Mouse (Mus musculus) MEL (cell line): ENCODE data around the gene Plekha3. TPM values are rescaled to one million over a fixed set of nuclear protein-coding genes. Genes with fewer than 3 reads are reported as not detected.

ENCODE experiments used
- DNase-seq: peaks from one replicate; pipeline ENCODE4 v3.0.0; 2011; ENCODE audit warnings: low read depth, low spot score
- H3K27ac ChIP-seq: 2 replicates; pipeline ENCODE4 v1.5.1; 2012; ENCODE audit warnings: low read depth, mild to moderate bottlenecking, control low read depth, low read length, moderate library complexity; ENCODE audit not compliant: control insufficient read depth
- H3K27me3 ChIP-seq, 2 experiments: fragments of 150-350 bp in 1 of 2; sonication (generic) in 1 of 2; 2 replicates each; pipeline ENCODE4 v1.6.1; 2012; ENCODE audit warnings: low read length in 2 of 2, mild to moderate bottlenecking in 2 of 2, improper control_type of control experiment in 1 of 2, moderate library complexity in 1 of 2; ENCODE audit not compliant: insufficient read depth in 2 of 2, control insufficient read depth in 1 of 2
- H3K36me3 ChIP-seq, 2 experiments: 2 replicates each; pipeline ENCODE4 v1.6.1; 2012 to 2014; ENCODE audit warnings: low read length in 2 of 2, improper control_type of control experiment in 1 of 2, inconsistent platforms in 1 of 2, mild to moderate bottlenecking in 1 of 2; ENCODE audit not compliant: insufficient read depth in 2 of 2, control insufficient read depth in 1 of 2
- H3K4me1 ChIP-seq, 2 experiments: fragments of 150-350 bp in 1 of 2; sonication (generic) in 1 of 2; 2 replicates each; pipeline ENCODE4 v1.6.1; 2012; ENCODE audit warnings: low read length in 2 of 2, improper control_type of control experiment in 1 of 2, mild to moderate bottlenecking in 1 of 2; ENCODE audit not compliant: insufficient read depth in 2 of 2, control insufficient read depth in 1 of 2
- H3K4me3 ChIP-seq, 2 experiments: fragments of 150-350 bp in 1 of 2; sonication (generic) in 1 of 2; 2 replicates each; pipeline ENCODE4 v1.5.1; 2012; ENCODE audit warnings: low read depth in 2 of 2, low read length in 2 of 2, mild to moderate bottlenecking in 2 of 2, moderate library complexity in 2 of 2, control low read depth in 1 of 2, improper control_type of control experiment in 1 of 2; ENCODE audit not compliant: control insufficient read depth in 1 of 2, insufficient read depth in 1 of 2
- H3K79me2 ChIP-seq: 2 replicates; pipeline ENCODE4 v1.6.1; 2012; ENCODE audit warnings: mild to moderate bottlenecking, low read length, moderate library complexity; ENCODE audit not compliant: control insufficient read depth, poor library complexity, insufficient read depth
- H3K9ac ChIP-seq: 2 replicates; pipeline ENCODE4 v1.6.1; 2012; ENCODE audit warnings: low read depth, mild to moderate bottlenecking, control low read depth, low read length, moderate library complexity; ENCODE audit not compliant: control insufficient read depth, poor library complexity, severe bottlenecking
- H3K9me3 ChIP-seq: fragments of 150-350 bp; sonication (generic); replicated peaks from 2 replicates; pipeline ENCODE4 v1.6.1; 2012; ENCODE audit warnings: mild to moderate bottlenecking, low read length, improper control_type of control experiment, moderate library complexity; ENCODE audit not compliant: insufficient read depth
- BHLHE40 ChIP-seq: IDR thresholded peaks from 2 replicates; pipeline ENCODE4 v1.6.1; 2012; ENCODE audit warnings: low read depth, mild to moderate bottlenecking, inconsistent platforms, low read length, improper control_type of control experiment, borderline replicate concordance
- CHD1 ChIP-seq: IDR thresholded peaks from 2 replicates; pipeline ENCODE4 v1.6.1; 2012; ENCODE audit warnings: low read depth, mild to moderate bottlenecking, inconsistent platforms, low read length, improper control_type of control experiment
- CTCF ChIP-seq, 3 experiments: IDR thresholded peaks in 2 of 3; conservative IDR thresholded peaks in 1 of 3; 2 replicates each; pipeline ENCODE4 v1.5.1; 2011 to 2012; ENCODE audit warnings: low read length in 3 of 3, low read depth in 2 of 3, mild to moderate bottlenecking in 2 of 3, improper control_type of control experiment in 1 of 3, inconsistent platforms in 1 of 3, mixed read lengths in 1 of 3, moderate library complexity in 1 of 3; ENCODE audit not compliant: control insufficient read depth in 1 of 3, insufficient read depth in 1 of 3, poor library complexity in 1 of 3, severe bottlenecking in 1 of 3
- E2F4 ChIP-seq: IDR thresholded peaks from 2 replicates; pipeline ENCODE4 v1.6.1; 2011; ENCODE audit warnings: low read depth, low read length, improper control_type of control experiment, borderline replicate concordance
- EP300 ChIP-seq, 2 experiments: IDR thresholded peaks; 2 replicates each; pipeline ENCODE4 v1.6.1; 2011; ENCODE audit warnings: improper control_type of control experiment in 2 of 2, low read length in 2 of 2, low read depth in 1 of 2, mild to moderate bottlenecking in 1 of 2
- GABPA ChIP-seq: IDR thresholded peaks from 2 replicates; pipeline ENCODE4 v1.6.1; 2012; ENCODE audit warnings: low read depth, mild to moderate bottlenecking, inconsistent platforms, low read length, improper control_type of control experiment, moderate library complexity
- GATA1 ChIP-seq: IDR thresholded peaks from 2 replicates; pipeline ENCODE4 v1.6.1; 2011; ENCODE audit warnings: low read depth, low read length, improper control_type of control experiment
- MAFK ChIP-seq: IDR thresholded peaks from 2 replicates; pipeline ENCODE4 v1.6.1; 2011; ENCODE audit warnings: low read depth, mild to moderate bottlenecking, low read length, improper control_type of control experiment, borderline replicate concordance
- MAX ChIP-seq: IDR thresholded peaks from 2 replicates; pipeline ENCODE4 v1.6.1; 2011; ENCODE audit warnings: low read length, improper control_type of control experiment
- MEF2A ChIP-seq: IDR thresholded peaks from 2 replicates; pipeline ENCODE4 v1.6.1; 2014; ENCODE audit warnings: low read depth, mild to moderate bottlenecking, inconsistent platforms, low read length, improper control_type of control experiment; ENCODE audit not compliant: poor library complexity, insufficient replicate concordance, severe bottlenecking; ENCODE audit errors: extremely low read depth
- MXI1 ChIP-seq: IDR thresholded peaks from 2 replicates; pipeline ENCODE4 v1.6.1; 2011; ENCODE audit warnings: mild to moderate bottlenecking, low read depth, low read length, improper control_type of control experiment
- MYC ChIP-seq: IDR thresholded peaks from 2 replicates; pipeline ENCODE4 v1.6.1; 2011; ENCODE audit warnings: low read depth, mild to moderate bottlenecking, low read length, improper control_type of control experiment, moderate library complexity
- POLR2AphosphoS2 ChIP-seq: IDR thresholded peaks from 2 replicates; pipeline ENCODE4 v1.6.1; 2011; ENCODE audit warnings: low read length, improper control_type of control experiment
- RAD21 ChIP-seq: IDR thresholded peaks from 2 replicates; pipeline ENCODE4 v1.6.1; 2011; ENCODE audit warnings: mild to moderate bottlenecking, low read depth, low read length, improper control_type of control experiment
- RCOR1 ChIP-seq: IDR thresholded peaks from 2 replicates; pipeline ENCODE4 v1.6.1; 2012; ENCODE audit warnings: low read depth, mild to moderate bottlenecking, inconsistent platforms, low read length, improper control_type of control experiment
- SMC3 ChIP-seq: IDR thresholded peaks from 2 replicates; pipeline ENCODE4 v1.6.1; 2011; ENCODE audit warnings: low read depth, low read length, improper control_type of control experiment
- TCF12 ChIP-seq: IDR thresholded peaks from 2 replicates; pipeline ENCODE4 v1.6.1; 2014; ENCODE audit warnings: low read depth, mild to moderate bottlenecking, inconsistent platforms, low read length, improper control_type of control experiment, moderate library complexity
- UBTF ChIP-seq: IDR thresholded peaks from 2 replicates; pipeline ENCODE4 v1.6.1; 2012; ENCODE audit warnings: low read depth, mild to moderate bottlenecking, inconsistent platforms, low read length, improper control_type of control experiment, moderate library complexity, borderline replicate concordance; ENCODE audit not compliant: insufficient read depth
- ZC3H11A ChIP-seq: IDR thresholded peaks from 2 replicates; pipeline ENCODE4 v1.6.1; 2012; ENCODE audit warnings: low read depth, mild to moderate bottlenecking, inconsistent platforms, low read length, improper control_type of control experiment
- ZMIZ1 ChIP-seq: IDR thresholded peaks from 2 replicates; pipeline ENCODE4 v1.6.1; 2012; ENCODE audit warnings: low read depth, mild to moderate bottlenecking, inconsistent platforms, low read length, improper control_type of control experiment, moderate library complexity
- ZNF384 ChIP-seq: IDR thresholded peaks from 2 replicates; pipeline ENCODE4 v1.6.1; 2012; ENCODE audit warnings: low read depth, mild to moderate bottlenecking, inconsistent platforms, low read length, improper control_type of control experiment
- polyA plus RNA-seq, 2 experiments: library from polyadenylated mRNA; stranded (reverse) in 1 of 2; unstranded in 1 of 2; fragments of >175 nt in 1 of 2; fragments of >200 nt in 1 of 2; gene quantifications; 2 replicates each; pipeline versions ENCODE4 v1.2.1 to v1.2.4; 2012; ENCODE audit warnings: low replicate concordance in 2 of 2, low read depth in 1 of 2; ENCODE audit not compliant: insufficient read length in 2 of 2, insufficient read depth in 1 of 2, missing spikeins in 1 of 2
- total RNA-seq: library from RNA; depleted of rRNA; stranded (reverse); fragments of 300-350 nt; gene quantifications from 2 replicates; pipeline ENCODE4 v1.2.3, GENCODE M21; 2012

The Plekha3 gene
- total and polyA plus RNA-seq, 3 experiments, result 20.5 to 23.4 TPM; not detected in 1

DNA sequence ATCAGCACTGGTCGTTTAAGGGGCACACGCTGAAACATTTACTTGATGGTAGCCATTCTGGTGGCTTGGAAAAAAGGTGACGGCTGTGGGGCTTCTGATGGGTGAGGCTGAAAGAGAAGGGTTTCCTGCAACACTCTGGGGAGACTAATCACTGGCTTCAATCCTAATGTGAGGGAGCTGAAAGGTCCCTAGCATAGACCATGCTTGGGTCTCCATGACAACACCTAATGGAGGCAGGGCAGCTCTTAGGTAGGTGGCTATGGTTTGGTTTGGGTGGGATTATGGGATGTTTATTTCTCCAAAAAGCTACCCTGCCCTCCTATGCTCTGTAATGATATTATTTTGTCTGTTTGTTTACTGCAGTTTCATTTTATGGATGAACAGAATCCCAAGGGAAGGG, 19.6 kb upstream of the Plekha3 start:
- no peaks in the 10 kb centered on the region for H3K27me3 ChIP-seq
- H3K27ac ChIP-seq, result no peak overlapping the region

DNA sequence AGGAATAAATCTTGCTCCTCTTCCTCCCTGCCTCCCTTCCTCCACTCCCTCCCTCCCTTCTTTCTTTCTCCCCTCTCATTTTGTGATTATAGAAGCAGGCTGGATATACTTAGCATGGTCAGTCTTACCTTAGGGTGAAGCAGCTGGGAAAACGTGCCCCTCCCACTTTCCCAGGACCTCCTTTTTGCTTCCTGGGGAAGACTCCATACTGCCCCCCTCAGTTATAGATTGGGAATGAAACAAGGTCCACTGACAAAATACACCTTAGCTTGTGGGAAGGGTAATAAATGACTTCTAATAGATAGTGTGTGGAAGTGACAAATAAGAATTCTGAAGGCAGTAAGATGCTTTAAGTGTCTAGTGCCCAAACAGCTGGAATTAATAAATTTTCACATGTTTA, 19.1 kb upstream of the Plekha3 start:
- Histone ChIP-seq H3K79me2 (no peaks in the 10 kb centered on the region), H3K27ac (no peak overlapping the region), H3K4me1 (no peaks in the 10 kb centered on the region), H3K9me3 (no peaks in the 10 kb centered on the region), H3K36me3 (no peaks in the 10 kb centered on the region), H3K27me3 (no peaks in the 10 kb centered on the region), H3K4me3 (no peak overlapping the region), H3K9ac (no peak overlapping the region)
- DNase-seq, result peak; percentile 42
- TF ChIP-seq CTCF (IDR thresholded peaks at IDR 0.05 in 2 of 3, conservative IDR thresholded peaks at IDR 0.05 in 1 of 3; ENCODE audit: control insufficient read depth in 1 of 3, insufficient read depth in 1 of 3, low read depth in 2 of 3, low read length in 3 of 3, poor library complexity in 1 of 3, severe bottlenecking in 1 of 3) (peak in 2 of 3 experiments; percentile 40 to 54; a peak in 3 of 6 replicates), UBTF (no peak), SMC3 (peak; percentile 13; the same call in 1 of the 2 replicates)

More for the DNA sequence above, 19.6 kb upstream of the Plekha3 start:
- no peaks in the 10 kb centered on the region for H3K36me3 ChIP-seq
- H3K9ac ChIP-seq, result no peak overlapping the region
- no peaks in the 10 kb centered on the region for H3K4me1 ChIP-seq
- TF ChIP-seq POLR2AphosphoS2, result no peak
- no peak for TF ChIP-seq ZC3H11A
- TF ChIP-seq GABPA, result no peak
- TF ChIP-seq MAX, result no peak
- TF ChIP-seq E2F4, result no peak
- TF ChIP-seq MXI1, result no peak
- no peak for TF ChIP-seq MEF2A
- TF ChIP-seq ZNF384, result no peak
- TF ChIP-seq ZMIZ1, result no peak
- H3K79me2 ChIP-seq, result no peaks in the 10 kb centered on the region
- H3K4me3 ChIP-seq, result no peak overlapping the region
- no peak for DNase-seq
- H3K9me3 ChIP-seq, result no peaks in the 10 kb centered on the region

DNA sequence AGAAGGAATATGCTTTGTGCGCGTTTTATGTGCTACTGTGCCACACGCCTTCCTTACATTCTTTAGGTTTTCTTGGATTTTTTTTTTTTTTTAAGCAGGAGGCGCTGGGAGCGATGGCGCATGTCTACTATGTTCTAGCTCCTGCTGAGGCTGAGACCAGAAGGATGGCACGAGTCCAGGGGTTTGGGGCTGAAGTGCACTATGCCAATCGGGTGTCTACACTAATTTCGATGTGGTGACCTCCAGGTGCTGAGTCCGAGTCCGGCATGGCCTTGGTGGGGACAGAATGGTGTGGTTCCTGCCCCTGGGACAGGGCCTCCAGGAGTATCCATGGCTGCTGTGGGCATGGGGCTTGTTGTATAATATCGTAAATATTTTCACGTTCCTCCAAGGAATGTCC, 16.5 kb upstream of the Plekha3 start:
- H3K27ac ChIP-seq, result no peak overlapping the region
- H3K9ac ChIP-seq, result no peak overlapping the region
- TF ChIP-seq BHLHE40, result no peak
- no peak for TF ChIP-seq RAD21
- no peak for TF ChIP-seq SMC3
- no peak for TF ChIP-seq MAFK
- no peak for TF ChIP-seq GATA1
- TF ChIP-seq TCF12, result no peak
- TF ChIP-seq ZC3H11A, result no peak
- TF ChIP-seq RCOR1, result no peak
- no peak for TF ChIP-seq GABPA
- TF ChIP-seq EP300 (IDR thresholded peaks at IDR 0.05; ENCODE audit: low read depth in 1 of 2, low read length in 2 of 2), result no peak
- TF ChIP-seq MYC, result no peak
- TF ChIP-seq CTCF (IDR thresholded peaks at IDR 0.05 in 2 of 3, conservative IDR thresholded peaks at IDR 0.05 in 1 of 3; ENCODE audit: control insufficient read depth in 1 of 3, insufficient read depth in 1 of 3, low read depth in 2 of 3, low read length in 3 of 3, poor library complexity in 1 of 3, severe bottlenecking in 1 of 3), result no peak
- no peak for TF ChIP-seq UBTF
- TF ChIP-seq CHD1, result no peak
- no peak for DNase-seq
- no peaks in the 10 kb centered on the region for H3K36me3 ChIP-seq
- H3K27me3 ChIP-seq, result no peaks in the 10 kb centered on the region
- H3K4me1 ChIP-seq, result no peaks in the 10 kb centered on the region
- no peaks in the 10 kb centered on the region for H3K9me3 ChIP-seq
- H3K79me2 ChIP-seq, result no peaks in the 10 kb centered on the region
- H3K4me3 ChIP-seq, result no peak overlapping the region
